Mouse (Mus musculus) right cerebral cortex, adult 2 months (tissue): Measurements from ENCODE around the gene Kdelr3.

Experiments used
- DNase-seq, 2 experiments: peaks; one replicate each; pipeline ENCODE4 v3.0.0; 2021 to 2022; ENCODE audit warnings: low spot score in 2 of 2

Kdelr3 gene

GRCm38 (mm10) chr15:79516171-79517096, at the start of gene Kdelr3:
Gene Kdelr3, plus strand, starts transcription at chr15:79516411.
- peak in 1 of 2 experiments; percentile 31 for DNase-seq

GRCm38 (mm10) chr15:79466601-79467286, 49.5 kb upstream of the Kdelr3 start:
- DNase-seq, result peak; percentile 91 to 93

GRCm38 (mm10) chr15:79469577-79469976, 46.6 kb upstream of the Kdelr3 start:
- DNase-seq, result no peak

- no peak for DNase-seq
Observed at GRCm38 (mm10) chr15:79470583-79470982, 45.6 kb upstream of the Kdelr3 start.

GRCm38 (mm10) chr15:79471095-79471494, 45.1 kb upstream of the Kdelr3 start:
- DNase-seq, result peak; percentile 65 to 66

- DNase-seq, result no peak
Observed at GRCm38 (mm10) chr15:79473042-79473441, 43.2 kb upstream of the Kdelr3 start.

- no peak for DNase-seq
Observed at GRCm38 (mm10) chr15:79473638-79474355, 42.4 kb upstream of the Kdelr3 start.

- no peak for DNase-seq
Observed at GRCm38 (mm10) chr15:79477227-79477626, 39.0 kb upstream of the Kdelr3 start.

- DNase-seq, result peak; percentile 74 to 77
Observed at GRCm38 (mm10) chr15:79481181-79481688, 35.0 kb upstream of the Kdelr3 start.

GRCm38 (mm10) chr15:79489463-79489862, 26.7 kb upstream of the Kdelr3 start:
- DNase-seq, result no peak

- peak; percentile 62 to 69 for DNase-seq
Observed at GRCm38 (mm10) chr15:79493527-79493926, 22.7 kb upstream of the Kdelr3 start.

GRCm38 (mm10) chr15:79500110-79500509, 16.1 kb upstream of the Kdelr3 start:
- DNase-seq, result peak in 1 of 2 experiments; percentile 44

GRCm38 (mm10) chr15:79502891-79503341, 13.3 kb upstream of the Kdelr3 start:
- DNase-seq, result peak; percentile 68 to 79

- DNase-seq, result no peak
Observed at GRCm38 (mm10) chr15:79503438-79503837, 12.8 kb upstream of the Kdelr3 start.

- no peak for DNase-seq
Observed at GRCm38 (mm10) chr15:79504707-79505452, 11.3 kb upstream of the Kdelr3 start, which contains the start of gene Kcnj4. Gene Kcnj4, minus strand, starts transcription at chr15:79505241.

GRCm38 (mm10) chr15:79505616-79506283, 10.5 kb upstream of the Kdelr3 start:
- peak; percentile 79 to 85 for DNase-seq

GRCm38 (mm10) chr15:79506460-79506859, 9.8 kb upstream of the Kdelr3 start:
- no peak for DNase-seq

GRCm38 (mm10) chr15:79507055-79507828, 9.0 kb upstream of the Kdelr3 start:
- peak in 1 of 2 experiments; percentile 53 for DNase-seq

- DNase-seq, result peak; percentile 75 to 76
Observed at GRCm38 (mm10) chr15:79509998-79510397, 6.2 kb upstream of the Kdelr3 start.
